Mouse (Mus musculus) B cell, adult 2 months (primary cell): ENCODE data around the gene Aoc3.
"Not testable (repeated sequence)": the region's sequence is repeated elsewhere in the genome, so short reads cannot be mapped to it uniquely, and the experiment has no call there.

Experiments used
- DNase-seq, 2 experiments: peaks; one replicate each; pipeline ENCODE4 v3.0.0; 2022

Gene Aoc3

GRCm38 (mm10) chr11:101378196-101378595 lies 47.8 kb downstream of the Aoc3 start:
- DNase-seq, result not testable (repeated sequence)

GRCm38 (mm10) chr11:101378926-101379325 lies 48.5 kb downstream of the Aoc3 start:
- DNase-seq, result no peak

GRCm38 (mm10) chr11:101381817-101382216 lies 51.4 kb downstream of the Aoc3 start:
- no peak for DNase-seq
